Mouse (Mus musculus): Measurements from ENCODE around the gene Ap3b1. TPM values are rescaled to one million over a fixed set of nuclear protein-coding genes. Genes with fewer than 3 reads are reported as not detected.

Ap3b1 gene
- polyA plus RNA-seq, 1 experiment: 79.3 TPM

- no peaks in the 10 kb centered on the region for H3K27me3 ChIP-seq (ENCODE audit: control insufficient read depth, insufficient read depth, low read length, poor library complexity, severe bottlenecking)
- H3K36me3 ChIP-seq (ENCODE audit: control insufficient read depth, insufficient read depth, low read length, poor library complexity, severe bottlenecking): no peaks in the 10 kb centered on the region; the same call in 1 of the 2 replicates
- H3K4me3 ChIP-seq (ENCODE audit: low read depth, low read length): no peak overlapping the region
- H3K4me1 ChIP-seq (ENCODE audit: control insufficient read depth, insufficient read depth, low read length): no peaks in the 10 kb centered on the region
- H3K9me3 ChIP-seq (replicated peaks; ENCODE audit: control insufficient read depth, insufficient read depth, low read length, poor library complexity, severe bottlenecking): no peaks in the 10 kb centered on the region
- no peak overlapping the region for H3K9ac ChIP-seq (ENCODE audit: low read depth, poor library complexity, severe bottlenecking)
- TF ChIP-seq EP300 (IDR thresholded peaks at IDR 0.05; ENCODE audit: insufficient read depth, low read depth, low read length): no peak
- no peak for TF ChIP-seq POLR2A (IDR thresholded peaks at IDR 0.05; ENCODE audit: insufficient read depth, low read length)
- TF ChIP-seq CTCF (IDR thresholded peaks at IDR 0.05; ENCODE audit: low read depth, low read length): no peak
- no peak overlapping the region for H3K27ac ChIP-seq (ENCODE audit: insufficient read depth, low read length)
Measured at GRCm38 (mm10) chr13:94519276-94519675, 160.5 kb downstream of the Ap3b1 start.

GRCm38 (mm10) chr13:94523213-94523612, 164.5 kb downstream of the Ap3b1 start:
- H3K27me3 ChIP-seq (ENCODE audit: control insufficient read depth, insufficient read depth, low read length, poor library complexity, severe bottlenecking): no peaks in the 10 kb centered on the region
- no peaks in the 10 kb centered on the region for H3K9me3 ChIP-seq (replicated peaks; ENCODE audit: control insufficient read depth, insufficient read depth, low read length, poor library complexity, severe bottlenecking)
- no peaks in the 10 kb centered on the region for H3K36me3 ChIP-seq (ENCODE audit: control insufficient read depth, insufficient read depth, low read length, poor library complexity, severe bottlenecking)
- no peak overlapping the region for H3K4me3 ChIP-seq (ENCODE audit: low read depth, low read length)
- no peaks in the 10 kb centered on the region for H3K4me1 ChIP-seq (ENCODE audit: control insufficient read depth, insufficient read depth, low read length)
- H3K27ac ChIP-seq (ENCODE audit: insufficient read depth, low read length): no peak overlapping the region
- TF ChIP-seq POLR2A (IDR thresholded peaks at IDR 0.05; ENCODE audit: insufficient read depth, low read length) (no peak), CTCF (IDR thresholded peaks at IDR 0.05; ENCODE audit: low read depth, low read length) (no peak), EP300 (IDR thresholded peaks at IDR 0.05; ENCODE audit: insufficient read depth, low read depth, low read length) (no peak)
- no peak overlapping the region for H3K9ac ChIP-seq (ENCODE audit: low read depth, poor library complexity, severe bottlenecking)

DNA sequence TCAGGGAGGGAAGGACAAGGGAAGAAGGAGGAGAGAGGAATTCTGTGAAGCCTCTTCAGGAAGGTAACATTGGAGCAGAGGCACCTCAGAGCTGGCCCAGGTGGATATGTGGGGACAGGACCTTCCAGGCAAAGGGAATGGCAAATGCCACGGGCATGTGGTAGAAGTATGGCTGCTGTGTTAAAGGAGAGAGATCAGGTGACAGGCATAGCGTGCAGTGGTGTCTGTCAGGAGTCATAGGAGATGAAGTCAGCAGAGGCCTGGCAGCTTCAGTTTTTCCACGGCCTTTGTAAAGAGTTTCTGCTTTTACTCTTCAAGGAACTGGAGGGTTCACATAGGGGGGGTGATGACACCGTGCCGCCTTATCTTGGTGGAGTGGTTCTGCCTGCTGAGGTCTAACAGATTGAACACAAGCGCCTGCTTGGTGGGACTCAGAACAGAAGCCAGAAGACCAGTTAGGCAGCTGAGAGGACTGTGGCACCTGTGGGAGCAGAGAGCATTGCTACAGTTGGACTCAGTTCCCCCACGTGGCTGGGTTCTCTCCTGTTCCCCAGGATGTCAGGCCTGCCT, 166.0 kb downstream of the Ap3b1 start:
- H3K36me3 ChIP-seq (ENCODE audit: control insufficient read depth, insufficient read depth, low read length, poor library complexity, severe bottlenecking): no peaks in the 10 kb centered on the region
- no peak overlapping the region for H3K4me3 ChIP-seq (ENCODE audit: low read depth, low read length)
- no peak overlapping the region for H3K27ac ChIP-seq (ENCODE audit: insufficient read depth, low read length)
- no peak for TF ChIP-seq CTCF (IDR thresholded peaks at IDR 0.05; ENCODE audit: low read depth, low read length)
- TF ChIP-seq POLR2A (IDR thresholded peaks at IDR 0.05; ENCODE audit: insufficient read depth, low read length): no peak
- TF ChIP-seq EP300 (IDR thresholded peaks at IDR 0.05; ENCODE audit: insufficient read depth, low read depth, low read length): no peak
- H3K27me3 ChIP-seq (ENCODE audit: control insufficient read depth, insufficient read depth, low read length, poor library complexity, severe bottlenecking): no peaks in the 10 kb centered on the region
- no peaks in the 10 kb centered on the region for H3K4me1 ChIP-seq (ENCODE audit: control insufficient read depth, insufficient read depth, low read length)
- no peaks in the 10 kb centered on the region for H3K9me3 ChIP-seq (replicated peaks; ENCODE audit: control insufficient read depth, insufficient read depth, low read length, poor library complexity, severe bottlenecking)
- no peak overlapping the region for H3K9ac ChIP-seq (ENCODE audit: low read depth, poor library complexity, severe bottlenecking)

GRCm38 (mm10) chr13:94529138-94529537, 170.4 kb downstream of the Ap3b1 start:
- TF ChIP-seq EP300 (IDR thresholded peaks at IDR 0.05; ENCODE audit: insufficient read depth, low read depth, low read length): no peak
- no peak for TF ChIP-seq CTCF (IDR thresholded peaks at IDR 0.05; ENCODE audit: low read depth, low read length)
- TF ChIP-seq POLR2A (IDR thresholded peaks at IDR 0.05; ENCODE audit: insufficient read depth, low read length): no peak
- Histone ChIP-seq H3K36me3 (ENCODE audit: control insufficient read depth, insufficient read depth, low read length, poor library complexity, severe bottlenecking) (no peaks in the 10 kb centered on the region), H3K27me3 (ENCODE audit: control insufficient read depth, insufficient read depth, low read length, poor library complexity, severe bottlenecking) (no peaks in the 10 kb centered on the region)

GRCm38 (mm10) chr13:94533516-94533915, 174.8 kb downstream of the Ap3b1 start:
- H3K9me3 ChIP-seq (replicated peaks; ENCODE audit: control insufficient read depth, insufficient read depth, low read length, poor library complexity, severe bottlenecking): no peaks in the 10 kb centered on the region

More at GRCm38 (mm10) chr13:94529138-94529537, 170.4 kb downstream of the Ap3b1 start:
- Histone ChIP-seq H3K9me3 (replicated peaks; ENCODE audit: control insufficient read depth, insufficient read depth, low read length, poor library complexity, severe bottlenecking) (no peaks in the 10 kb centered on the region), H3K27ac (ENCODE audit: insufficient read depth, low read length) (no peak overlapping the region), H3K4me3 (ENCODE audit: low read depth, low read length) (no peak overlapping the region), H3K9ac (ENCODE audit: low read depth, poor library complexity, severe bottlenecking) (no peak overlapping the region), H3K4me1 (ENCODE audit: control insufficient read depth, insufficient read depth, low read length) (no peaks in the 10 kb centered on the region)

DNA sequence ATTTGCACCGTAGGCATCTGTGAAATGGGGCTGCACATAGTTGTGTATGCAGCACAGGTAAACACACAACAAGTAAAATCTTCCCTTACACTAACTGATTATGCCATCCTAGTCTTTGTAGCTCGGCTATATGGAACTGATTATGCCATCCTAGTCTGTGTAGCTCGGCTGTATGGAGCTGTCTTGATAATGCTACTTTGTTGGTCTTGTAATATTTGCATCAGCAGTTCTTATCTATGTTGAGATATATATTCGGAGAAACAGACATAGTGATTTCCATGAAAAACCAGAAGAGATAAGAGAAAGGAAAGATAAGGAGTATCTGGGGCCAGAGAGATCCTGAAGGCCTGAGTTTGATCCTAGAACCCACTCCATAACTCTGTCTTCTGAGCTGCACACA, 178.6 kb downstream of the Ap3b1 start:
- TF ChIP-seq CTCF (IDR thresholded peaks at IDR 0.05; ENCODE audit: low read depth, low read length) (no peak), POLR2A (IDR thresholded peaks at IDR 0.05; ENCODE audit: insufficient read depth, low read length) (no peak), EP300 (IDR thresholded peaks at IDR 0.05; ENCODE audit: insufficient read depth, low read depth, low read length) (no peak)
- no peak overlapping the region for H3K27ac ChIP-seq (ENCODE audit: insufficient read depth, low read length)
- H3K36me3 ChIP-seq (ENCODE audit: control insufficient read depth, insufficient read depth, low read length, poor library complexity, severe bottlenecking): no peaks in the 10 kb centered on the region; the same call in 1 of the 2 replicates
- H3K9ac ChIP-seq (ENCODE audit: low read depth, poor library complexity, severe bottlenecking): no peak overlapping the region
- H3K4me1 ChIP-seq (ENCODE audit: control insufficient read depth, insufficient read depth, low read length): no peaks in the 10 kb centered on the region
- no peaks in the 10 kb centered on the region for H3K27me3 ChIP-seq (ENCODE audit: control insufficient read depth, insufficient read depth, low read length, poor library complexity, severe bottlenecking)
- H3K9me3 ChIP-seq (replicated peaks; ENCODE audit: control insufficient read depth, insufficient read depth, low read length, poor library complexity, severe bottlenecking): no peaks in the 10 kb centered on the region
- no peak overlapping the region for H3K4me3 ChIP-seq (ENCODE audit: low read depth, low read length)

More at GRCm38 (mm10) chr13:94533516-94533915, 174.8 kb downstream of the Ap3b1 start:
- no peak for TF ChIP-seq POLR2A (IDR thresholded peaks at IDR 0.05; ENCODE audit: insufficient read depth, low read length)
- no peak for TF ChIP-seq EP300 (IDR thresholded peaks at IDR 0.05; ENCODE audit: insufficient read depth, low read depth, low read length)
- TF ChIP-seq CTCF (IDR thresholded peaks at IDR 0.05; ENCODE audit: low read depth, low read length): no peak
- H3K27me3 ChIP-seq (ENCODE audit: control insufficient read depth, insufficient read depth, low read length, poor library complexity, severe bottlenecking): no peaks in the 10 kb centered on the region
- no peaks in the 10 kb centered on the region for H3K4me1 ChIP-seq (ENCODE audit: control insufficient read depth, insufficient read depth, low read length)
- H3K36me3 ChIP-seq (ENCODE audit: control insufficient read depth, insufficient read depth, low read length, poor library complexity, severe bottlenecking): no peaks in the 10 kb centered on the region; the same call in 1 of the 2 replicates
- no peak overlapping the region for H3K9ac ChIP-seq (ENCODE audit: low read depth, poor library complexity, severe bottlenecking)
- no peak overlapping the region for H3K4me3 ChIP-seq (ENCODE audit: low read depth, low read length)
- no peak overlapping the region for H3K27ac ChIP-seq (ENCODE audit: insufficient read depth, low read length)
